Mouse (Mus musculus): ENCODE measurements at regions not wholly inside any gene's neighbourhood (a gene's known extent, or its start where the extent isn't known, plus 50 kb on each side); places are given as distances from the start of the nearest gene placed in this dataset.

DNA sequence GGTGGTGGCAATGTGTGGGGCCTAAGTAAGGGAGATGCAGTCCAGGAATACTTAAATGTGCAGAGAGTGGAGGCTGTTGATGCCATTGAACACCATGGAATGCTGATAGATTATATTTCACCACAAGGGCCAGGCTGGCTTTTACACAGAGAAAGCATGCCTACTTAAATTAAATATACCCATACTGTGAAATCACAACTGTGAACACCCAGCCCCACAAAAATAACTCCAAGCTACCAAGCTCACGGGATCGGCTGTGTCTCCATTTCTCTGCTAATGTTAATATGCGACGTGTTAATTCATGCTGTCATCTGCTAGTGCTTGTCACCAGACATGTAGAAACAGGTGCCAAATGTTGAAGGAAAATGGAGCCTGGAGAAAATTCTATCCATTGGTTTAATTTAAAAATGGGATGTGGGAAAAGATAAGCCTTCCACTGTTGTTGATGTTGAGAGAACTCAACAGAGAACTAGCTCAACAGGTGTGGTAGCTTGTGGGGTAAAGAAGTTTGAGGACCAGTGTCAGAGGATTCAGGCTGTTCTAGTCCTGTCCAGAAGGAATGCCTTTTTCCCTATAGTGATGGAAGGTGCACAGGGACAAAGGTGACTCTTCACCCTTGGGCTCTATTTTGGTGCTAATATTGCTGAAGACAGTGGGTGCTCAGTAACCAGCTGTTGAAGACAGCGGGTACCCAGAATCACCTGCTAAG is 161.6 kb upstream of the Marcks start:
- no peak overlapping the region for H3K9ac ChIP-seq (replicated peaks)

DNA sequence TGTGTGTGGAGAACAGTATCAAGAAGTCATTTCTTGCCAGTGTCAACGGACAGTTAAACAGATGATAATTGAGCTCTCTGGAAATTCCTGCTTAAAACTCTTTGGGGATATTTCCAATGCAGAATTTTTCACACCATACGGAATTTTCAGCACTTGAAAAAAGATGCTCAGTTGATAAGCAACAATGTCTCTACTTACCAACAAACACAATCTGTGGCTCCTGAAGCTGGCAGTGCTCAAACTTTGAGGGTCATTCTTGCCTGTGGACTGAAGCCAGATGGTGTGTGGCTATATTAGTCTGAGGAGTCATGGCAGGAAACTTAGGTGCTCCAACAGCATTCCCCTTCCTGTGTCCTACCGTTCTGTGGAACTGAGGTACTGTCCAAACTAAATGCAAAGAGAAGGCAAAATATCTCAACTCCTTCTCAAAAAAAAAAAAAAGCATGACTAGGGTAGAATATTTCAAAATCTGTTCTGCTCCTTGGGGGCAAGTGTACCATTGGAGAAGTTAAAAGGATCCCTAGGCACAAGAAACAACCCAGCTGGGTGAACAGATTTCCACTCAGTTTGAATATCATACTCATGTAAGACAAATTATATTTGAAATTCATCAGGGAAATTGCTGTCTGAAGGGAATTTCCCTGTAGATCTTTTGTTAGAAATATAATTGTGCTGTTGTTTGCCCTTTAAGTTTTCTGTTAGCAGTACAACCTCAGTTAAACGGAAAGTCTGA is 160.1 kb upstream of the Marcks start:
- 91% methylated on average over 4 of the region's 4 CpGs for WGBS
- ATAC-seq (ENCODE audit: low FRiP score): no peak
- Histone ChIP-seq H3K27ac (replicated peaks) (no peak overlapping the region), H3K27me3 (replicated peaks) (no peaks in the 10 kb centered on the region), H3K4me3 (replicated peaks) (no peak overlapping the region), H3K9me3 (replicated peaks) (no peaks in the 10 kb centered on the region), H3K36me3 (no peaks in the 10 kb centered on the region), H3K4me2 (no peak overlapping the region), H3K9ac (replicated peaks) (no peak overlapping the region), H3K4me1 (no peaks in the 10 kb centered on the region)

More for the DNA sequence above, 161.6 kb upstream of the Marcks start:
- H3K36me3 ChIP-seq: no peaks in the 10 kb centered on the region
- no peaks in the 10 kb centered on the region for H3K9me3 ChIP-seq (replicated peaks)
- H3K27me3 ChIP-seq (replicated peaks): no peaks in the 10 kb centered on the region
- H3K4me3 ChIP-seq (replicated peaks): no peak overlapping the region
- no peak overlapping the region for H3K27ac ChIP-seq (replicated peaks)
- H3K4me2 ChIP-seq: no peak overlapping the region
- no peak for ATAC-seq (ENCODE audit: low FRiP score)
- WGBS: 93% methylated on average over 5 of the region's 5 CpGs
- H3K4me1 ChIP-seq: no peaks in the 10 kb centered on the region

DNA sequence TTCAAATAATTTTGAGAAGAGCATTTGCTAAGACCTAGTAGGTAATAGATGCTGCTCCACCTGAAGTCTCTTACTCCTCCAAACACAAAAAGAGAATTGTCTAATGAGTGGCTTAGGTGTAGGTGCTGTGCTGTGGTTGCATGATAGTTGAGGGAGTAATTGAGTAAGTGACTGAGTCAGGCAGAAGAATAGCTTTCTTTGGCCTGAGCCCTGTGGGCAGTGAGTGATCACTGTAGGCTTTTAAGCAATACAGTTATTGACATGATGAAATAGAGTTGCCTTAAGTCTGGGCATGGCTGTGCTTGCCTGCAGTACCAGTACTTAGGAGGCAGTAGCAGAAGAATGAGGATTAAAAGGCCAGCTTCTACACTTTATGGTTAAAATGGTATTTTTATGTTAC is 155.5 kb upstream of the Marcks start:
- Histone ChIP-seq H3K4me3 (replicated peaks) (no peak overlapping the region), H3K36me3 (no peaks in the 10 kb centered on the region), H3K4me2 (no peak overlapping the region), H3K27me3 (replicated peaks) (no peaks in the 10 kb centered on the region), H3K9me3 (replicated peaks) (no peaks in the 10 kb centered on the region), H3K27ac (replicated peaks) (no peak overlapping the region), H3K4me1 (no peaks in the 10 kb centered on the region), H3K9ac (replicated peaks) (no peak overlapping the region)
- no peak for ATAC-seq (ENCODE audit: low FRiP score)

DNA sequence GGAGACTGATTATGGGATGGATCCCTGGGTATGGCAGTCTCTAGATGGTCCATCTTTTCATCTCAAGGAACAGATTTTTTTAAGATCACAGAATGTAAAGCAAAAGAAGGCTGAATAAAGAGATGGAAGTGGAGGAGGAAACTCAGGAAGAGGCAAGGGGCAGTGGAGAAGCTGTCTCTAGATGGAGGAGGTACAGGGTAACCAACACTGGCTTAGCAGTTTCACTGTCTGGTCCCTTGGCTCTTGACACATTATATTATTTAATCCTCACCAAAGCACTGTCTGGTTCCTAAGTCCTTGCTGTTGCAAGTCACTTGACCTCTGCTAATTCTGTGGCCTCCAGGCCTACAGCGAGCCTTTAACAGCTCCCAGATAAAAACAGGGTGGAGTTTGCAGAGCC is 154.6 kb upstream of the Marcks start:
- no peaks in the 10 kb centered on the region for H3K27me3 ChIP-seq (replicated peaks)
- no peak overlapping the region for H3K9ac ChIP-seq (replicated peaks)
- H3K36me3 ChIP-seq: no peaks in the 10 kb centered on the region
- no peak for ATAC-seq (ENCODE audit: low FRiP score)
- 81% methylated on average over 1 of the region's 1 CpGs for WGBS
- no peaks in the 10 kb centered on the region for H3K4me1 ChIP-seq
- H3K4me2 ChIP-seq: no peak overlapping the region
- H3K27ac ChIP-seq (replicated peaks): no peak overlapping the region
- no peaks in the 10 kb centered on the region for H3K9me3 ChIP-seq (replicated peaks)
- no peak overlapping the region for H3K4me3 ChIP-seq (replicated peaks)

DNA sequence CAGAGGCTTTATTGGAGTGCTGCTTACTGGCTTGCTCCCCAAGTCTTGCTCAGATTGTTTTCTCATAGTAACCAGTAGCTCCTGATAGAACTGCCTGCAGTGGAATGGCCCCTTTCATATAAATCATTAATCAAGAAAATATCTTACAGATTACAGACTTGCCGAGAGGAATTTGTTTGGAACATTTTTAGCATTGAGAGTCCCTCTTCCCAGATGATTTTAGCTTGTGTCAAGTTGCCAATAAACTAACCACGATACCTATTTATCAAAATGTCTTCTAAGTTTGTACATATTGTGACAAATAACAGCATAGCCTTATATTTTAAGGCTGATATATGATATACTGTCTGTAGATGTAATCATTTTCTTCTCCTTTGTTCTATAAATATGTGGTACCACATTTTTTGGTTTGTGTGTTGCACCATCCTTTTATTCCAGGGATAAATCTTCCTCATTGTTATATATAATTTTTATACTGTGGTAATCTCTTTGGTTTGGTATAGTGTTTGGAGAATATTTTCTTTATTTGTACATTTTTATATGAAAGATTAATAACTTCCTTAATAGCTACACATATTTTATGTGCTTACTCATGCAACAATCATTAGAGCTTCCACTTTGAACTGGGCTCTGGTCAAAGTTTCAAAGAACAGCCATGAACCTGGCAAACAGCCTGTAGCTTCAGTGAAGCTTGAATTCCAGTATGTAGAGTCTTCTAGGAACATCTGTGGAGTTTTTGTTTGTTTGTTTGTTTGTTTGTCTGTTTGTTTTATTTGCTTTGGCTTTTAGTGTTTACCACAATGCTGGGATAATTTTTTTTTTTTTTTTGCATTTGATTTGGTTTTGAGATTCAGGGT is 153.1 kb upstream of the Marcks start:
- H3K4me2 ChIP-seq: no peak overlapping the region

DNA sequence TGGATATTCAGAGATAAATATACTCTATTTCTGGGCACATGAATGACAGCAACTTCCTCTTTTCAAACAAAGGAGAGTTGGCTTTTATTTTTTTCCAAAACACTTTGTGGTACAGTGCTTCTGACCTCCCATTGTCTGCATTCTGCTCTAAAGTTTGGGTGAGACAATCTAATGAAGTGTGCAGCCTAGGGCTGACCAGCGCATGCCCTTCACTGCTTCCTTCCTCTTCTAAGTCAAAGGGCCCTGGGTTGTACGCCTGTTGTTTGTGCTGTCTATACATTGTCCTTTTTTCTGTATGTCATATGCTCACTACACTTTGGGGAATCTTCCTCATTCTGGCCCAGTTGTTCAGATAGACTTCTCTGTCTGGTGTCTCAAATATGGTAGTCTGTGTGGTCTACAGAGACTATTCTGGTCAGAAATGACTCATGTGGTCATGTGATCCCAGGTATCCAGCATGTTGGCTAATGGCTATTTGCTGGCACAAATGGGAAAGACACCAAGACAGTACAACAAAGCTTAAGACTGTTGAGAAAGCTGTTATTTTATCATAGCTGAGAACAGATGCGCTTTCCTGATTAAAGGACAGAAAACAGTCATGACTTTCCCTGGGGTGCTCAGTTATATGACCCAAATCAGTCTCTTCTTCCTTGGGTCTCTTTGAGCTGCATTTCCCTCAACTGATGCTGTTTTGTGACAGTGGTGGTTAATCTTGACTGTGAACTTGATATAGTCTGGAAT is 151.4 kb upstream of the Marcks start:
- H3K9me3 ChIP-seq (replicated peaks): no peaks in the 10 kb centered on the region
- H3K4me2 ChIP-seq: no peak overlapping the region
- H3K4me1 ChIP-seq: no peaks in the 10 kb centered on the region
- WGBS: 89% methylated on average over 3 of the region's 3 CpGs
- no peak overlapping the region for H3K27ac ChIP-seq (replicated peaks)
- ATAC-seq (ENCODE audit: low FRiP score): no peak
- H3K36me3 ChIP-seq: no peaks in the 10 kb centered on the region
- H3K27me3 ChIP-seq (replicated peaks): no peaks in the 10 kb centered on the region
- no peak overlapping the region for H3K9ac ChIP-seq (replicated peaks)
- H3K4me3 ChIP-seq (replicated peaks): no peak overlapping the region

More for the DNA sequence above, 153.1 kb upstream of the Marcks start:
- Histone ChIP-seq H3K4me3 (replicated peaks) (no peak overlapping the region), H3K9ac (replicated peaks) (no peak overlapping the region), H3K27me3 (replicated peaks) (no peaks in the 10 kb centered on the region), H3K9me3 (replicated peaks) (no peaks in the 10 kb centered on the region), H3K27ac (replicated peaks) (no peak overlapping the region), H3K36me3 (no peaks in the 10 kb centered on the region), H3K4me1 (no peaks in the 10 kb centered on the region)
- 92% methylated on average over 2 of the region's 2 CpGs for WGBS
- no peak for ATAC-seq (ENCODE audit: low FRiP score)

DNA sequence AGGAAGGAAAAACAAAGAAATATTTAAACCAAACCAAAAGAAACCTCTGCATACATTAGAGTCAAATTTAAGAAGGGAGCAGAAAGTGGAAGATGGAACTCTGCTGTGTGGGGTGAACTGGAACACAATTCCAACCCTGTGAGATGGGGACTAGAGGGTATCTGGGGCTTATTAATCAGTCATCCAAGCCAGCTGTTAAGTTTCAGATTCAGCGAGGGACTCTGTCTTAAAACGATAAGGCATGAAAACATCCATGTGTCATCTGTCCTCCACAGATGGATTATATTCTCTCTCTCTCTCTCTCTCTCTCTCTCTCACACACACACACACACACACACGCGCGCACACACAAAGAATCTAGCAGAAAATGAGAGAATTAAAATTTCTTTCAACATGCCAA is 147.6 kb upstream of the Marcks start:
- no peak overlapping the region for H3K4me3 ChIP-seq (replicated peaks)
- H3K36me3 ChIP-seq: no peaks in the 10 kb centered on the region
- WGBS: 88% methylated on average over 5 of the region's 5 CpGs
- H3K9ac ChIP-seq (replicated peaks): no peak overlapping the region
- no peaks in the 10 kb centered on the region for H3K9me3 ChIP-seq (replicated peaks)
- H3K27me3 ChIP-seq (replicated peaks): no peaks in the 10 kb centered on the region
- no peak overlapping the region for H3K4me2 ChIP-seq
- no peak overlapping the region for H3K27ac ChIP-seq (replicated peaks)
- no peaks in the 10 kb centered on the region for H3K4me1 ChIP-seq
- no peak for ATAC-seq (ENCODE audit: low FRiP score)

DNA sequence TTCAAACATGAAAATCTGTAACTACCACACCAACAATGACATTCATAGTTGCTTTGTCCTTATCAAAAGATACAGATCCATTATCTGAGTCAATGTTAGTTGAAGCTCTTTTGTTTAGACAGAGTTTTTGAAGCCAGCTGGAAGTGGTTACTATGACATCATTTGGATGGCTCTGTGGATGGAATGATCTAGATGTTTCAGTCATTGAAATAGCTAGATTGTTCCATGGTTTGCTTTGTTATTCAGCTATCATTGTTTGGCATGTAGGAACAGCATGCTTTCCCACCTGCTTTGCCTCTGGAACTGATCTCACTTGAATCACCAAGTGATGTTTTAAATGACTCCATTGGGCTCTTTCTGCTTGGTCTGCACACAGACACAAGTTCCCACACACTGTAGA is 144.2 kb upstream of the Marcks start:
- H3K4me2 ChIP-seq: no peak overlapping the region
- no peaks in the 10 kb centered on the region for H3K27me3 ChIP-seq (replicated peaks)
- H3K36me3 ChIP-seq: no peaks in the 10 kb centered on the region
- no peaks in the 10 kb centered on the region for H3K9me3 ChIP-seq (replicated peaks)
- no peak for ATAC-seq (ENCODE audit: low FRiP score)
- H3K4me1 ChIP-seq: no peaks in the 10 kb centered on the region
- H3K27ac ChIP-seq (replicated peaks): no peak overlapping the region
- H3K4me3 ChIP-seq (replicated peaks): no peak overlapping the region
- no peak overlapping the region for H3K9ac ChIP-seq (replicated peaks)

DNA sequence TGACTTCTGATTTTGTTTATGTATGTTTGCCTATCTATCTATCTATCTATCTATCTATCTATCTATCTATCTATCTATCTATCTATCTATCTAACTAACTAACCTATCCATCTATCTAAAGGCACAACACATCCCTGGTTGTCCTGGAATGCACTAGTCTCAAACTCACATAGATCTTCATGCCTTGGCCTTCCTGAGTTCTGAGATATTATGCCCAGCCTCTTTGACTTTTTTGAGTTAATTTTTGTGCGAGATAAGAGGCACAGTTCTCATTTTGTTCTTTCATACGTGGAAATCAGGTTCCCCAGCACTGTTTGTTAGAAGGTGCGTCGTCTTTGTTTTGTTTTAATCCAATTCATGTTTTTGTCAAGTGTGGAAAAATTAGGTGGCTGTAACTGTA is 142.1 kb upstream of the Marcks start:
- Histone ChIP-seq H3K27me3 (replicated peaks) (no peaks in the 10 kb centered on the region), H3K9me3 (replicated peaks) (no peaks in the 10 kb centered on the region), H3K4me2 (no peak overlapping the region), H3K9ac (replicated peaks) (no peak overlapping the region), H3K4me3 (replicated peaks) (no peak overlapping the region), H3K4me1 (no peaks in the 10 kb centered on the region), H3K36me3 (no peaks in the 10 kb centered on the region), H3K27ac (replicated peaks) (no peak overlapping the region)
- 90% methylated on average over 4 of the region's 4 CpGs for WGBS
- ATAC-seq (ENCODE audit: low FRiP score): no peak

DNA sequence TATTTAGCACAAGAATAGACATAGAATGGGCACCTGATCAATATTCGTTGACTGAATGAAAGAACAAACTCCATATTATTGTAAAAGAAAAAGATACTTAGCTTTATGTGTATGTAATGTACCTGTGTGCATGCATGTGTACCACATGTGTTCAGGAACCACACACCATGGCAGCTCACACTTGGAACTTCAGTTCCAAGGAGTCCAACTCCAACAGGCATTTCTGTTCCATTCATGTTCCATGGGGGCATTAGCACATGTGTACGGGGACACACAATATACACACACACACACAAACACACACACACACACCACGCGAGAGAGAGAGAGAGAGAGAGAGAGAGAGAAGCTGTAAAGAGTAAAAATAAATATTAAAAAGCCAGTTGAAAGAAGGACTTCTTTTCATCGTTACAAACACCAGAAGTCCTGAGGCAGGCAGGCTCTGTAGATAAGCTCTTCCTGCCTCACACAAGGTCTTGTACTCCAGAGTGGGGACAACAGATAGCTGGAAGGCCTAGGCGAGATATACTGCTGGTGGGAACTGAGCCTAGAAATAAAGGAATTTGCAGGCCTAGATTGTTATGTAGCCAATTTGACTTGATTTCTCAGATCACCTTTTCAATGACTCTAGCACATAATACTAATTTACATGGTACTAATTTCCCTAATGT is 141.6 kb upstream of the Marcks start:
- Histone ChIP-seq H3K9me3 (replicated peaks) (no peaks in the 10 kb centered on the region), H3K4me2 (no peak overlapping the region), H3K4me1 (no peaks in the 10 kb centered on the region), H3K27ac (replicated peaks) (no peak overlapping the region), H3K27me3 (replicated peaks) (no peaks in the 10 kb centered on the region), H3K36me3 (no peaks in the 10 kb centered on the region), H3K9ac (replicated peaks) (no peak overlapping the region), H3K4me3 (replicated peaks) (no peak overlapping the region)
- 88% methylated on average over 6 of the region's 6 CpGs for WGBS
- no peak for ATAC-seq (ENCODE audit: low FRiP score)

DNA sequence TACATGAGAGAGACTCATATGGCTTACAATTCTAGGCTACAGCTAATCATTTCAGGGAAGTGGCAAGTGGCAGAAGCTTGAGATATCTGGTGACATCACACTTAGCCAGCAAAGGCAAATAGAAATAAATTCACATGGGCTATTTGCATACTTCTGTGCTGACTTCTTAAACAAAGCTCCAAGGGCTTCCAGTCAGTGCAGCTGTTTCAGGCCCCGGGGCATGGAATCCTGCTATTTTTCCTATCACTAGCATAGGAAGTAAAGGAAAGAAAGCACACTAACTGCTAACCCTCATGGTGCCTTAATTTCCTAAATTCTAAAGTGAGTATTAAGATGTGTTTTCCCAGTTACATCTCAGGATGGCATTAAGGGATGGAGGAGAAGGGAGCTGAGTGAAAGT is 140.6 kb upstream of the Marcks start:
- Histone ChIP-seq H3K4me3 (replicated peaks) (no peak overlapping the region), H3K27ac (replicated peaks) (no peak overlapping the region), H3K4me1 (no peaks in the 10 kb centered on the region), H3K4me2 (no peak overlapping the region), H3K9me3 (replicated peaks) (no peaks in the 10 kb centered on the region), H3K27me3 (replicated peaks) (no peaks in the 10 kb centered on the region), H3K36me3 (no peaks in the 10 kb centered on the region), H3K9ac (replicated peaks) (no peak overlapping the region)
- ATAC-seq (ENCODE audit: low FRiP score): no peak
- WGBS: 39% methylated on average over 1 of the region's 1 CpGs

Data from neural tube, embryonic 15.5 days (tissue).